Mouse (Mus musculus) E14TG2a.4 (cell line): ENCODE data around the gene Vax1.

Source experiments
- CTCF ChIP-seq: conservative IDR thresholded peaks from 2 replicates; pipeline ENCODE4 v1.5.1; 2014; ENCODE audit warnings: low read length
- POU5F1 ChIP-seq: IDR thresholded peaks from 2 replicates; pipeline ENCODE4 v1.6.1; 2014; ENCODE audit warnings: low read length, borderline replicate concordance

DNA sequence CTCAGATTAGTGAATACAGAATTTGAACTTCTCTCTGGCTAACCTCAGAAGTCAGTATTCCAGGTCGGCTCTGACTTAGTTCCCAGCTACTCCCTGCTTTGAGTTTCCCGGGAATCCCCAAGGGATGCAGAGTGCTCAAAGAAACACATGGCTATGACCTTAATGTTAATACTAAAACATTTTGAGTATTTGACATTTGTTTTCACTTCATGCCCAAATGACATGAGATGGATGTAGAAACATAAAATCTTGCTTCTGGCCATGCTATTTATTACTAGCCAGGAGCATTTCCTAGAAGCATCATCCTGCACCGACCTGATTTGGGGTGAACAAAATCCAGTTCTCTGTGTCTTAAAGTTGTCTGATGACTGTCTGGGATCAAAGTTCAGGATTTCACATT is 2.9 kb upstream of the Vax1 start:
- no peak for TF ChIP-seq CTCF
- TF ChIP-seq POU5F1, result no peak
